Mouse (Mus musculus) kidney, adult 8-10 months (tissue): Measurements from ENCODE around the gene Pfdn5.

ENCODE experiments used
- DNase-seq, 2 experiments: peaks; one replicate each; pipeline ENCODE4 v3.0.0; 2022

Gene Pfdn5

DNA sequence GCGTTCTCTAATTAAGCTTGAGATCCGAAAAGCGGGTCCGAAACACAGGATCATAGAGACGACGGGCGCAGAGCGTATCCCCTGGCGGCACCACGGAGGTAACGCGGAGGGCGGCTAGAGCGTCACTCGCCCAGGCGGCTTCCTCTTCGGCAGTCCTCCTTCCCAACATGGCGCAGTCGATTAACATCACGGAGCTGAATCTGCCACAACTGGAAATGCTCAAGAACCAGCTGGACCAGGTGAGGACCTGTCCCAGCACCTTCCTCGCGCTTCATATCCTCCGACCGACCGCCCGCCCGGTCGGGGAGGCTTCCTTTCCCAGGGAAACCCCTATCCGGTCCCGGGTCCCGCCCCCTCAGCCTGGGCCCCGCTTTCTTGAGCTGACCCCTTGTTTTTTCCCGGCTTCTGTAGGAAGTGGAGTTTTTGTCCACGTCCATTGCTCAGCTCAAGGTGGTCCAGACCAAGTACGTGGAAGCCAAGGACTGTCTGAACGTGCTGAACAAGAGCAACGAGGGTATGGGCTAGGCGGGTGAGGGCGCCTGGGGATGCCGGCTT is at the start of gene Pfdn5:
Pfdn5 (plus strand) TSS at position 95 of the 555 bp plus-strand sequence.
- peak; percentile 81 to 89 for DNase-seq

DNA sequence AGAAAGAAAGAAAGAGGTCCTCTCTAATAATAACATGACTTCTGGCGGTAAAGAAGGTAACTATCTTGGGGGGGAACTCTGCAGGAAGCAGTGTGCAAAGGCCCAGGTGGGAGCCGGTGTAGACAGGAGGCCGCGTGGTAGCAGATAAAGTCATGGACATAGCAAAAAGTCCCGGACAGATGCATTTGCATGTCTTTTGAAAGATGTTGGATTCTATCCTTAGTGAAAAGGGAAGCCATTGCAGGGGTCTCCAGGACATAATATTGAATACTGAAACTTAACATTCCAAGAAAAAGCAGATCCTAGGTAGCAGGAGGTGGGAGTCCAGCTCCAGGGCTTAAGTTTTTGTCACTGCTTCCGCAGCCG is 47.2 kb upstream of the Pfdn5 start:
- no peak for DNase-seq

DNA sequence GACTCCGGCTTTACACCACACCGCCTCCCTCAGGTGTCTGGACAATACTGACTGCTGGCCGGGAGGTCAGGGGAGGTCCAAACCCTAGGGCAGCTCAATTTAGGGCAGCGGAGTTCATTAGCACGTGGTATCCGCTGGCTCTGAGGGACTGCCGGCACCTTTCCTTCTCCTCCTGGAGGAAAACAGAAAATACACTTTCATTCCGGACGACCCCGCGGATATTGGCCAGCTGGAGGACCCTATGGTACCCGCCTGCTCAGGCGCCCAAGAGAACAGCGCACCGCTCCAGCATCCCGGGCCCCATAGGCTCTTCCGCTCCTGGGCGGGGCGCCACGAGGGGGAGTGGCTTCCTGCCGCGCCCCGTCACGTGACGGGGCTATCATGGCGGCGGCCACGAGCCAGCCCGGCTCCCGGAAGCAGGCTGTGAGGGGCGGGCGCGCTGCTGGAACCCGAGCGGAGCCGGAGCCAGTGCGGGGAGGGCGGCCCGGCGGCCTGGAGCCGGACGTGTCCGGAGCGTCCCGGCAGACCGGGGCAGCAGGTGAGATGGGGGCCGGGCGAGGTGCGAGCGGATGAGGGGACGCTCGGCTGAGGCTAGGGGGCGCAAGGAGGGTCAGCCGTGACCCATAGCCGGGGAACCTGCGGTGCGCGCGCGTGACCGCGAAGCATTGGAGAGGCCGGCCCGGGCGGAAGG is 46.7 kb upstream of the Pfdn5 start, which contains the start of gene Mfsd5:
Mfsd5 (plus strand) TSS at position 363 of the 691 bp plus-strand sequence.
- DNase-seq = peak; percentile 75 to 78

DNA sequence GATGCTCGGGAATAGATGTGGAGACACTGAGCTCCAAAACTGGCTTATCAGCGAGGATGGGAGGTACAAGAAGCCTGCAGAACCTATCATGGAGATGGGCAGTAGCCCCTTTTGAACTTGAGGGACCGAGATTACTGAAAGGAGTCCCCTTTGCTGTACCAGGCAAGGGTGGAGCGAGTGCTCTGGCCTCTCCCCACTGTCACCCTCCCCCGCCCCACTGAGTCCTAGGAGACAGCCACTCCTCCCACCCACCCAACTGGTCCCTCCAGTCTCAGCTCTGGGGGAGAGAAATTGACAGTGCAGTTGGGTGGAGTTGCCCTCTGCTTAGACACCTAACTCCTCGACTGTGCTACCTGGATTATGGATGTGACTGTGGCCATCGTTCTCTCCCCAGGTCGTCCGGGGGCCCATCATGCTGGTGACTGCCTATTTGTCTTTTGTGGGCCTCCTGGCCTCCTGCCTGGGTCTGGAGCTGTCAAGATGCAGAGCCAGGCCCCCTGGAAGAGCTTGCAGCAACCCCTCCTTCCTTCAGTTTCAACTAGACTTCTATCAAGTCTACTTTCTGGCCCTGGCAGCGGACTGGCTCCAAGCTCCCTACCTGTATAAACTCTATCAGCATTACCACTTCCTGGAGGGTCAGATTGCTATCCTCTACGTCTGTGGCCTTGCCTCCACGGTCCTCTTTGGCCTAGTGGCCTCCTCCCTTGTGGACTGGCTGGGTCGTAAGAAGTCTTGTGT is 46.0 kb upstream of the Pfdn5 start:
- no peak for DNase-seq

DNA sequence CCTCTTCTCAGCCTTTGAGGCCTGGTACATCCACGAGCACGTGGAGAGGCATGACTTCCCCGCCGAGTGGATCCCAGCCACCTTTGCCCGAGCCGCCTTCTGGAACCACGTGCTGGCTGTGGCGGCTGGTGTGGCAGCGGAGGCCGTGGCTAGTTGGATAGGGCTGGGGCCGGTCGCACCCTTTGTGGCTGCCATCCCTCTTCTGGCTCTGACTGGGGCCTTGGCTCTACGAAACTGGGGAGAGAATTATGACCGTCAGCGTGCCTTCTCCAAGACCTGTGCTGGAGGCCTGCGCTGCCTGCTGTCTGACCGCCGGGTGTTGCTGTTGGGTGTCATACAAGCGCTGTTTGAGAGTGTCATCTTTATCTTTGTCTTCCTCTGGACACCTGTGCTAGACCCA is 45.3 kb upstream of the Pfdn5 start:
- no peak for DNase-seq

DNA sequence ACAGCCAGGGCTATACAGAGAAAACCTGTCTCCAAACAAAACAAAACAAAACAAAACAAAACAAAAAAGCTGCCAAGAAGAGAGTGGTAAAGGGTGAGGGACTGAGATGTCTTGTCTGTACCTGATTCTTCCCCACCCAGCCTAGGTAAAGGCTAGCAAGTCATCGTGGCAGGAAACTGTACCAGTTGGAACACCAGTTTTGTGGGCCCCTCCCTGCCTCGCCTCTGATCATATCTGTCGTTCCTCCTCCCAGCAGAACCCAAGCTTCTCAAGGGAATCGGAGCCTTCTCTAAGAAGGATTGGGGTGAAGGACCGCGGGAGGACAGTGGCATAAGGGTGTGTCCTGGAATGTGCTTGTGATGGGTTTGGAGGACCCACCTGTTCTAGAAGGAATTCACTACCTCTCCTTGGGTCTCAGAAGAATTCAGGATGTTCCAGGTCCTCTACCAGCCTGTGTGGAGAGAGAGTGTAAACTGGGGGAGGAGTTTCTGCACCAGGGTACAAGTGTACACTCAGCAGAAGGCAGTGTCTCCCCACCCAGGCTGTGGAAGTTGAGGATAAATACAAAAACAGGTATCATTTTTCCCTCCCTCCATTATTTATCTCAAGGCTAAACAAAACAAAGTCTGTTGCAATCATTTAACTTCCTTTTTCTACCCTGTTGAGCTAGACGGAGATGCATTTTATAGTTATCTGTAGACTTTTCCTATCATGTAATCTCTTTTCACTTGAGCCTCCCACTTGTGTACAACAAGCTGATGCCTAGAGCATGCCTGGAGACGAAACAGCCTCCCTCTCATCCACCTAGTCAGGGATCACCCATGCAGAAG is 43.2 kb upstream of the Pfdn5 start:
- no peak for DNase-seq

DNA sequence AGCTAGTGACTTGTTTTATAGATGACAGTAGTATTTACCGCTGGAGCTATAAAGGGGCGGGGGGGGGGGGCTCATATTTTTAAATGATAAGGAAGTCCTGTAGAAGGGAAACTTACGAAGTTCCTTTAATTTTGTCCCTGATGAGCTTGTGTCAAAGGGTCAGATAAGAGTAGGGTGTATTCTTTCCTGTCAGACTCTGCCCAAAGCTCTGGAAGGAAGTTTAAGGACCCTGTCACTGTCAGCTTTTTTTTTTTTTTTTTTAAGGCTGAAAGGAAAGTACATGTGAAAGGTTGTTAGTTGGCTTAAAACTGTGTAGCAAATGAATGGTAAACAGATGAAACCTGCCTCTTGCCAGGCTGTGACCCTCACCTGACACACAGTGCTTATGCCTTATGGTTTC is 42.3 kb upstream of the Pfdn5 start:
- no peak for DNase-seq

DNA sequence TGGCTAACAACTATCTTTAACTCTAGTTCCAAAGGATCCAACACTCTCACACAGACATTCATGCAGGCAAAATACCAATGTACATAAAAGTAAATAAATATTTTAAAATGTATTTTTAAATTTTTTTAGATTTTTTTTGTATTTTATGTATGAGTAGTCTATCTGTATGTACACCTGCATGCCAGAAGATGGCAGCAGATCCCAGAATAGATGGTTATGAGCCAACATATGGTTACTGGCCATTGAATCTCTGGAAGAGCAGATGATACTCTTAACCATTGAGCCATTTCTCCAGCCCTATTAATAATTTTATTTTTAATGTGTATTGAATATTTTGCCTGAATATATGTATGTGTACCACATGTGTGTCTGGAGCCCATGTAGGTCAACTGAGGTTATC is 38.5 kb upstream of the Pfdn5 start:
- peak; percentile 26 to 27 for DNase-seq

DNA sequence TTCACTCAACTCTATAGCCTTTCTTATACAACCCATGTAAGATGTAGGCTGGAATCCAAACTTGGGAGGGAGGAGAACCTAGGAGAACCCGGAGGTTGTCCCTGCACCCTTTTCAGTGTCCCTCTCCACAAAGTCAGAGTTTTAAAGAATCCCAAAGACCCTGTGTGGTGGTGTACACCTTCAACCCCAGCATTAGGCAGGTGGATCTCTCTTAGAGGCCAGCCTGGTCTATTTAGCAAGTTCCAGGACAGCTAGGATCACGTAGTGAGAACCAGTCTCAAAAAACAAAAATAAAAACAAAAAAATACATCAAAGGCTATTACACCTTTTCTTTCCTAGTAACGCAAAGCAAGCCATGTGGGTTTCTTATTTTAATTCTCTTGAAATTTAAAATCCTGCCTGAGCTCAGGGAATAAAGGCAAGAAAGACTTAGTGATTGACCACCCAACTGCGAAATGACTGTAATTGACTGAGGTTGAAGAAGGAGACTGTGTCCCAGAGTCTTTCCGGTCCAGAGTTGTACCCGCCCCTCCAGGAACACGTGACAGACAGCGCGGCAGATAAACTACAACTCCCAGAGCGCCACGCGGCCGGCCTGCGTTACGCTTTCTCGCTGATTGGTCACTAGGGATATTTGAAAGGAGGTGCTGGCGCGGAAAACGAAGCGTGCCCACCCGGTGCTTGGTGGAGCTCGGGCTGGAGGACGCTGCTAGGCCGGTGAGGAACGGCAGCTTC is 30.1 kb upstream of the Pfdn5 start, which contains the start of gene Espl1:
Espl1 (plus strand) TSS at position 634 of the 735 bp plus-strand sequence.
- DNase-seq = peak; percentile 92 to 95

DNA sequence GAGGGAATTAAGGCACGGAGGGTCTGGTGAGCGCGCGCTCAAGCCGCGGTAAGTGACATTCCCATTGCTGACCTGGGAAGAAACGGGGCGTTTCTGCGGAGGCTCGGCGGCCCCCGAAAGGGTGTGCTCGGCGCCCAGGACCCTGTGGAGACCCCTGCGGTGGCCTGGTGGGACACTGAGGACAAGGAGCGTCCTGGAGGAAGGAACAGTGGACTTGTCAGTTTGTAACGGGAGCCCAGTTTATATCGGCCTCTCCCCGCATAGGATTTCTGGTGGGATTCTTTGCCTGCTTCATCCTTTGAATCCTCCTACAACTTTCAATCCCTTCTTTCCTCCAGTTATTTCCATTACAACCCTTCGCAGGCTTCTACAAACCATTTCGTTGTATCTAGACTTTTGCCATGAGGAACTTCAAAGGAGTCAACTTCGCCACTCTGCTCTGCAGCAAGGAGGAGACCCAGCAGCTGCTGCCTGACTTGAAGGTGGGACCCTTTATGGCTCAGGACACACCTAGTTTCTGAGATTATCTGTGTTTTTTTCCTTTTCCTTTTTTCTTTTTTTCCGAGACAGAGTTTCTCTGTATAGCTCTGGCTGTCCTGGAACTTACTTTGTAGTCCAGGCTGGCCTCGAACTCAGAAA is 29.4 kb upstream of the Pfdn5 start:
- no peak for DNase-seq

DNA sequence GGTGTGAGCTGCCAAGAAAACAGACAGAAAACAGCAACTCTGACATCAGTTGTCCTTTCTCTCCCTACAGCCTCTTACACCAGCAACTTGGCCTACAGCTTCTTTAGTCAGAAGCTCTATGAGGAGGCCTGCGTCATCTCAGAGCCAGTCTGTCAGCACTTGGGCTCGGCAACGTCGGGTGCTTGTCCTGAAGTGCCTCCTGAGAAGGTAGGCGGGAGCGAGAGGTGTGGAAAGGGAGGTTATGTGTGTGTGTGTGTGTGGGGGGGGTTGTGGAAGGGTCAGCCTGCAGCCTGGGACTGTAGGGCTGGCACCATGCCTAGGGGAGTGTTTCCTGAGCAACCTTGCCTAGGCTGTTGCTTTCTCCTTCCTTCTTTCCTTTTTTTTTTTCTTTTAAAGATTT is 23.4 kb upstream of the Pfdn5 start:
- DNase-seq = no peak

DNA sequence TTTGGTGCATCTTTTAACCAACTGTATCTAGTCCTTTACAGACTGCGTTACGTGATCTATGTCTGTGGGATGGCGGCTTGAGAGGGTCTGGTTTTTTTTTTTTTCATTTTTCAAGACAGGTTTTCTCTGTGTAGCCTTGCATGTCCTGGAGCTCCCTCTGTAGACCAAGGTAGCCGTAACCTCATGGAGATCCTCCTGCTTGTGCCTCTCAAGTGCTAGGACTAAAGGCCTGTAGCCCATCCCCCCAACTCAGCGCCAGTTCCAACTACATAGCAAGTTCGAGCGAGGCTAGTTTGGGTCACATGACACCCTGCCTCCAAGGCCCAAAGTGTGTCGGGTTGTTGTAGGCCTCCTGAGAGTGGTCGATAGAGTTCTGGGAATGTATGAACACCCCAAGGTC is 17.2 kb upstream of the Pfdn5 start:
- no peak for DNase-seq

DNA sequence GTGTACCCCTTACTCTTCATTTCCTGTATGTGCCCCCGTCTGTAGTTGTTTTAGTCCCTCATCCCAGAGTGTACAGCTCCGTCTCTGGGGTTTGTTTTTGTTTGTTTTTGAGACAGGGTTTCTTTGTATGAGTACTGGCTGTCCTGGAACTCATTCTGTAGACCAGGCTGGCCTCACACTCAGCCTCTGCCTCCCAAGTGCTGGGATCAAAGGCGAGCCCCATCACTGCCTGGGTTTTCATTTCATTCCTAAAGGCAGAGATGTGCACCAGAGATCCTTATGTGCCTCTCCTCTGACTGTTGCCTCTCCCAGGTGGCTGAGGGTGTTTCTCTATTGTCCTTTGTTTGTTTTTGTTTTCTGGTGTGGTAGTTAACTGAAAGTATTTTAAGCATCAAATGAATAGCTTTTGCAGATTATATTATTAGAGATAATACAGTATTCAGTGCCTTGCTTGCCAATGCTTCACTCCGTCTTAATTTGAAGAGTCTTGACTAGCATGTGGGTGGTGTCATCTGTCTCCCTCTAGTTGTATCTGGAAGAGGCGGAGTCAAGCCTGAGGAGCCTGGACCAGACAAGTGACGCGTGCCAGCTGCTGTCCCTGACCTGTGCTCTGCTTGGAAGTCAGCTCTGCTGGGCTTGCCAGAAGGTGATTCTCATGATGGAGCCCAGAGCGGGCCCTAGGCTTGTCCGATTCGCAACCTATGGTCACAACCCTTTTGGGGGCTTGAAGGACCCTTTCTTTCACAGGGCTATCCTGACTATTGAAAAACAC is 15.7 kb upstream of the Pfdn5 start:
- DNase-seq = peak; percentile 32

DNA sequence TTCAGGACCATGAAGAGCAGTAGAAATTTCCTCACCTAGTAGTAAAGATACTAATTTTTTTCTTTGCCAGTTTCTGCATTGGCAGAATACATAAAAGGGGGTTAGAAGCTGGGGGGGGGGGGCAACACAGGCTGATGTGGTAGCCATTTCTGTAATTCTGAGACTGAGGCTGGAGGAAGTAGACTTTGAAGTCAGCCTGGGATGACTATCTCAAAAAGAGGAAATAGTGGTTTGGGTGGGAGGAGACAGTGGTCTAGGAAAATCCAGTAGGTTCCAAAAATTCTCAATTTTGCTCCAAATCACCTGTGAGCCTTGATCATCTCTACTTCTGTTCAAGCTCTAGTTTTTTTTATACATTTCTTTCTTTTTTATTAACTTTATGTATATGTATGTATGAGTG is 14.4 kb upstream of the Pfdn5 start:
- no peak for DNase-seq

DNA sequence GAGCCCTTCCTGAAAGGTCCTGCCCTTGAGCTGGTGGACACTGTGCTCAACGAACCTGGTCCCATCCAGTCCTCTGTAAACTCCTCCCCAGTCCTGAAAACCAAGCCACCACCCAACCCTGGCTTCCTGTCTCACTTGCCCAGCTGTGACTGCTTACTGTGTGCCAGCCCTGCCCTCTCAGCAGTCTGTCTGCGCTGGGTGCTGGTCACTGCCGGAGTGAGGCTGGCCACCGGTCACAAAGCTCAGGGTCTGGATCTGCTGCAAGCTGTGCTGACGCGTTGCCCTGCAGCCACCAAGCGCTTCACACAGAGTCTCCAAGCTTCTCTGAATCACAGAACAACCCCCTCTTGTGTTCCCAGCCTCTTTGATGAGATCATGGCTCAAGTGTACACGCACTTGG is 10.6 kb upstream of the Pfdn5 start:
- no peak for DNase-seq

DNA sequence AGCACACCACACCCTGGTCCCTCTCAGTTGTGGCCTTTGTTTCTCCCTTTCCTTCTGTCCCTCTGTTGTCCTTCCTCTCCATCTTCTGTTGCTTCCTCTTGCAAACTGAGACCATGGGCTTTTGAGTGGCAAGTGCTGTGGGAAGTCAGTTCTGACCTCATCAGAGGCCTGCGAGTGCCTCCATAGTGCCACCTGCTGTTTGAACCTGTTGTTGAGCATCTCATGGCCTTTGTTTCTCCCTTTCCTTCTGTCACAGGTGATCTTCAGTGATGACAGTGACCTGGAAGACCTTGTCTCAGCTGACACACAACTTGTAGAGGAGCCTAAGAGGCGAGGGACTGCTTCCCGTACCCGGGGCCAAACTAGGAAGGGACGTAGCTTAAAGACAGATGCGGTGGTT is 9.7 kb upstream of the Pfdn5 start:
- DNase-seq = peak; percentile 43 to 75

DNA sequence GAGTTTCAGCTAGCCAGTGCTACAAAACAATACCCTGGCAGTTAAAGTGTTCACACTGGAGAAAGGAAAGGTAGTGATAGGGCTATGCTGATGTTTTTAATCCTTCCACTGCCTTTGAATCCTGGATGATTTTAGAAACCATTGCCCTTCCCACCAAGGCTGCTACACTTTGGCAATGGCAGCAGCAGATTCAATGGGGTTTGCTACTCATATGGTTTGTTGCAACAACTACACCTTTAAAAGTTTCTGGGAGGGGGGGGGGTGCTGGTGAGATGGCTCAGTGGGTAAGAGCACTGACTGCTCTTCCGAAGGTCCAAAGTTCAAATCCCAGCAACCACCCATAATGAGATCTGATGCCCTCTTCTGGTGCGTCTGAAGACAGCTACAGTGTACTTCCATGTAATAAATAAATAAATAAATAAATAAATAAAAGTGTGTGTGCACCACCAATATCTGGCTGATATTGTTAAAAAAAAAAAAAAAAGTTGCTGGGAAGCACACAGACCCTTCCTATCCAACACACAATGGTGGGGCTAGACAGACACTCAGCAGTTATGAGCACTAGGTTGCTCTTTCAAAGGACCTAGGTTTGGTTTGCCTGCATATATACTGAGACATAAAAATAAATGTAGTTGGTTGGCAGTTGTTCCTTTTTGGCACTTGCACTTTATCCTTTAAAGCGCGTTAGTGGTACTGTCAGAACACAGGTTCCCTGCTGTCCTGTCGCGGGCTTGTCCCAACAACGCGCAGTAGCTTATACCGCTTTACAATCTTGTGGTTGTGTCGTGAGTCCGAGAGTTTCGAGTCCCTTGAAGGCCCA is 1.1 kb upstream of the Pfdn5 start:
- DNase-seq = peak; percentile 25 to 33

DNA sequence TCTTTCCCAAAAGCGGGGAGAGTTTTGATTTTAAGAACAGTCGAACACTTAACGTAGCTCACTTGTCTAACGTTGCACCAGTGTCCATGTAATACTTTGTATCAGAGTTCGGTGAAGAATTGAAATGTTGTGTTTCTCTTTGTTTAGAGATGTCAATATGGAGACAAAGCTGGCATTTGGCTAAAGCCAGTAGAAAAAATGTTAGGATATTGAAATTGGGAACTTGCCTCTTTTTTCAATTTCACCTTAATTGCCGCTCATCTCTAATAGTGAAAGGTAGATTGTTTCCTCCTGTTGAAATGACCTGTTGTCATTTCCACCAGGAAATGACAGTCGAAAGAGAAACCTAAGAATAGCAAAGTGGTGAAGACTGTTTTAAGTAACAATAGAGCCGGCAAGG is 976 bp downstream of the Pfdn5 start:
- DNase-seq = no peak

DNA sequence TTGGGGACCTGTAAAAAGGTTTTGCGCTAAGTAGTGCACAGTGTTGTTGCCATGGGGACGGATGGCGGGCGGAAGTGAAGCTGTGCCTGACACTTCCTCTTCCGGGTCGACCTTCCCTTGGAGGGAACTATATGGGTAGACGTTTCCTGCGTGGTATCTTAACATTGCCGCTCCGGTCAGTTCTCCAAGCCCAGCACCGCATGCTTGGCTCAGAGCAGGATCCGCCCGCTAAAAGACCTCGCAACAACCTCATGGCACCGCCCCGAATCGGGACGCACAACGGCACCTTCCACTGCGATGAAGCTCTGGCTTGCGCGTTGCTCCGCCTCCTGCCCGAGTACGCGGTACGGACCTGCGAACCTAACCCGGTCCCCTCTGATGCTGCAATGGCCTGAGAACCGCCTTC is 5.7 kb downstream of the Pfdn5 start, which contains the start of gene Myg1:
Myg1 (plus strand) TSS at position 100 of the 406 bp plus-strand sequence.
- peak; percentile 81 to 82 for DNase-seq

DNA sequence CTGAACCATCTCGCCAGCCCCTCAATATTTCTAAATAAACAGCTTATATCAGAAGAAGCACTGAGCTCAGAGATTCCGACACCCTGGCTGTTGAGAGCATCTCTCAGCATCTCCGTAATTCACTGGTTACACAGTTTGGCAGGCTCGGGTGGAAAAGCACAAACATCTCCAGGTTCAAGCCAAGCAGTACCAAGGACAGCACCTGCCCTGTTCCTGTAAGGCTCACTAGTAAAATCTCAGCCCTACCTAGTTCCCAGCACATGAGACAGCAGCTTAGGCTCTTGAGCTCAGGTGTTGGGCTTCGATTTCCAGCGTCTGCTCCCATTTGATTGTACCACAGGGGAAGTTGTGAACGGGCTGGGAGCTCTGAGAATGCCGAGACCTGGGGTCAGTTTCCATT is 9.3 kb downstream of the Pfdn5 start:
- DNase-seq = no peak
